Comparison of ENCODE assay signal across 10 mouse cellular contexts in genomic region chr2:103865319-103866171, GRCm38 (mm10).
DNase-seq lines count a peak whose midpoint lies in the region; ATAC-seq and TF ChIP-seq lines count a peak whose summit lies in the region.
"Had no signal": no experiment of that assay in that cellular context is flagged by ENCODE, and none has a peak within 500 bp of the region (broad histone marks: within the 10 kb centered on the region; RNA-seq: fewer than 3 reads in every experiment).

No protein-coding gene starts in this region.

- in situ Hi-C loops in ES-E14 (cut with MboI; ENCODE audit: low sequenced_read_pairs in 2 of 2, unreplicated experiment in 2 of 2): loop anchor here in 1 of 2 experiments (10.0 to 25.0 kb wide), 2 partner anchors 301 to 403 kb away; partner anchors contain the start of gene Abtb2

- no peaks in the 10 kb centered on the region for H3K27me3 ChIP-seq in intestine, embryonic 14.5 days (replicated peaks; ENCODE audit: control insufficient read depth, insufficient read depth, low read length)
- no peaks in the 10 kb centered on the region for H3K27me3 ChIP-seq in intestine, embryonic 16.5 days (replicated peaks; ENCODE audit: control insufficient read depth, insufficient read depth, low read length)
- H3K27me3 ChIP-seq: limb, embryonic 12.5 days; stomach, embryonic 15.5 days had no signal

- H3K9ac ChIP-seq in intestine, embryonic 14.5 days (ENCODE audit: low read length): no peak overlapping the region
- H3K9ac ChIP-seq in intestine, embryonic 16.5 days (ENCODE audit: low read depth, low read length): no peak overlapping the region
- H3K9ac ChIP-seq in ES-E14 (ENCODE audit: insufficient read depth, low read depth, low read length, poor library complexity, severe bottlenecking): no peak overlapping the region
- H3K9ac ChIP-seq: limb, embryonic 12.5 days; stomach, embryonic 15.5 days had no signal

- no peak overlapping the region for H3K27ac ChIP-seq in intestine, embryonic 14.5 days (ENCODE audit: low read depth)
- no peak overlapping the region for H3K27ac ChIP-seq in intestine, embryonic 16.5 days (ENCODE audit: low read length)
- H3K27ac ChIP-seq in ES-E14 (ENCODE audit: insufficient read depth, low read depth, low read length, poor library complexity, severe bottlenecking): no peak overlapping the region
- H3K27ac ChIP-seq: limb, embryonic 12.5 days; stomach, embryonic 15.5 days had no signal

- H3K4me3 ChIP-seq in intestine, embryonic 14.5 days (ENCODE audit: low read depth, low read length): no peak overlapping the region
- no peak overlapping the region for H3K4me3 ChIP-seq in intestine, embryonic 16.5 days (ENCODE audit: low read length)
- H3K4me3 ChIP-seq in ES-E14 (ENCODE audit: insufficient read depth in 1 of 2, low read depth in 1 of 2, low read length in 2 of 2, poor library complexity in 1 of 2, severe bottlenecking in 1 of 2): no peak overlapping the region
- H3K4me3 ChIP-seq: limb, embryonic 12.5 days; stomach, embryonic 15.5 days had no signal

- H3K36me3 ChIP-seq in intestine, embryonic 14.5 days (ENCODE audit: control insufficient read depth, insufficient read depth, low read length): no peaks in the 10 kb centered on the region
- no peaks in the 10 kb centered on the region for H3K36me3 ChIP-seq in intestine, embryonic 16.5 days (ENCODE audit: control insufficient read depth, insufficient read depth, low read length)
- no peaks in the 10 kb centered on the region for H3K36me3 ChIP-seq in ES-E14 (ENCODE audit: control insufficient read depth, insufficient read depth, low read length, poor library complexity, severe bottlenecking)
- H3K36me3 ChIP-seq: limb, embryonic 12.5 days; stomach, embryonic 15.5 days had no signal

- peak; percentile 65 for DNase-seq in intestine, embryonic 14.5 days (ENCODE audit: low spot score)
- DNase-seq in ES-E14 (ENCODE audit: low read depth, low spot score): peak; percentile 68
- DNase-seq in c-Kit-positive CD71-positive TER-119-negative erythroid progenitor cells, embryonic 14.5 days (ENCODE audit: low read depth): peak; percentile 55
- peak; percentile 28 to 41 for DNase-seq in frontal cortex, postnatal 36 days (ENCODE audit: low spot score in 2 of 2)
- DNase-seq in large intestine, adult 2 months (ENCODE audit: low read depth, low spot score): peak; percentile 10
- peak; percentile 52 for DNase-seq in telencephalon, adult 2 months (ENCODE audit: low read depth, low spot score)

- no peak for ATAC-seq in intestine, embryonic 14.5 days (replicated peaks; ENCODE audit: low FRiP score, low TSS enrichment, low read depth)
- ATAC-seq in intestine, embryonic 16.5 days: no peak
- ATAC-seq in megakaryocyte-erythroid progenitor cell, adult 5-6 weeks (replicated peaks; ENCODE audit: low FRiP score, low TSS enrichment, poor library complexity, severe bottlenecking): peak; percentile 64; the same call in 1 of the 2 replicates

- no peaks in the 10 kb centered on the region for H3K4me1 ChIP-seq in intestine, embryonic 14.5 days (replicated peaks; ENCODE audit: control insufficient read depth, insufficient read depth, low read length)
- H3K4me1 ChIP-seq in intestine, embryonic 16.5 days (ENCODE audit: control insufficient read depth, insufficient read depth, low read length): no peaks in the 10 kb centered on the region
- H3K4me1 ChIP-seq in ES-E14 (ENCODE audit: control insufficient read depth in 2 of 2, insufficient read depth in 2 of 2, low read length in 2 of 2, poor library complexity in 1 of 2): peaks cover 3 to 4% of the 10 kb centered on the region in 2 experiments; a peak in 3 of 4 replicates
- H3K4me1 ChIP-seq: limb, embryonic 12.5 days; stomach, embryonic 15.5 days had no signal

- H3K4me2 ChIP-seq in intestine, embryonic 14.5 days (ENCODE audit: low read length): no peak overlapping the region
- no peak overlapping the region for H3K4me2 ChIP-seq in intestine, embryonic 16.5 days (ENCODE audit: low read depth, low read length)
- H3K4me2 ChIP-seq: limb, embryonic 12.5 days; stomach, embryonic 15.5 days had no signal

- 77% methylated on average over 4 of the region's 4 CpGs for WGBS in intestine, embryonic 14.5 days
- 81% methylated on average over 4 of the region's 4 CpGs for WGBS in intestine, embryonic 16.5 days
- 81% methylated on average over 4 of the region's 4 CpGs for WGBS in large intestine, adult 2 months

- H3K9me3 ChIP-seq in intestine, embryonic 14.5 days (ENCODE audit: control insufficient read depth, low read length): no peaks in the 10 kb centered on the region; the same call in 1 of the 2 replicates
- H3K9me3 ChIP-seq in intestine, embryonic 16.5 days (ENCODE audit: control insufficient read depth, low read length): no peaks in the 10 kb centered on the region
- H3K9me3 ChIP-seq in ES-E14 (ENCODE audit: control insufficient read depth, insufficient read depth, low read depth, low read length): no peaks in the 10 kb centered on the region
- H3K9me3 ChIP-seq: stomach, embryonic 15.5 days had no signal

TF ChIP-seq in ES-E14, 5 proteins besides CTCF, POLR2A, EP300 and RAD21:
- peak; percentile 86; the same call in 1 of the 2 replicates for TF ChIP-seq ZC3H11A (IDR thresholded peaks at IDR 0.05; ENCODE audit: borderline replicate concordance, low read depth, low read length)
- no peak for TF ChIP-seq CHD2 (IDR thresholded peaks at IDR 0.05; ENCODE audit: low read depth, low read length)
- peak; percentile 48; the same call in 1 of the 2 replicates for TF ChIP-seq ZNF384 (IDR thresholded peaks at IDR 0.05; ENCODE audit: low read depth, low read length)
- no peak for TF ChIP-seq MAFK (IDR thresholded peaks at IDR 0.05; ENCODE audit: insufficient read depth, low read depth, low read length)
TF ChIP-seq in ES-E14: peak in this region for 2.

Comparison
In these comparisons a context has a peak if more than half of its experiments do, and no peak if none do; other contexts are left out.
1. DNase-seq: peak in every context shown above with its lines; median percentile 68 in ES-E14; 65 in intestine, embryonic 14.5 days; 55 in c-Kit-positive CD71-positive TER-119-negative erythroid progenitor cells, embryonic 14.5 days; 52 in telencephalon, adult 2 months; 34 in frontal cortex, postnatal 36 days; 10 in large intestine, adult 2 months.